Mouse (Mus musculus) forebrain, embryonic 13.5 days (tissue): ENCODE data around the gene Prss57. TPM values are rescaled to one million over a fixed set of nuclear protein-coding genes. Genes with fewer than 3 reads are reported as not detected.

Source experiments
- ATAC-seq: fragments of 200-750 bp; cut with Nextera tagmentation; 2 replicates; pipeline ENCODE4 v1.8.0; 2017
- H3K27ac ChIP-seq: fragments of 300-500 bp; sonication (generic); 2 replicates; pipeline ENCODE4 v1.5.1; 2015; ENCODE audit warnings: inconsistent platforms, mild to moderate bottlenecking, moderate library complexity
- H3K27me3 ChIP-seq: fragments of 300-500 bp; sonication (generic); 2 replicates; pipeline ENCODE4 v1.6.1; 2015; ENCODE audit warnings: mild to moderate bottlenecking, inconsistent platforms
- H3K36me3 ChIP-seq: fragments of 300-500 bp; sonication (generic); 2 replicates; pipeline ENCODE4 v1.6.1; 2015; ENCODE audit warnings: mild to moderate bottlenecking, inconsistent platforms; ENCODE audit not compliant: poor library complexity, severe bottlenecking
- H3K4me1 ChIP-seq: fragments of 300-500 bp; sonication (generic); 2 replicates; pipeline ENCODE4 v1.6.1; 2015; ENCODE audit warnings: inconsistent platforms
- H3K4me2 ChIP-seq: fragments of 300-500 bp; sonication (generic); 2 replicates; pipeline ENCODE4 v1.6.1; 2015; ENCODE audit warnings: inconsistent platforms, mild to moderate bottlenecking, moderate library complexity
- H3K4me3 ChIP-seq: fragments of 300-500 bp; sonication (generic); 2 replicates; pipeline ENCODE4 v1.5.1; 2015; ENCODE audit warnings: mild to moderate bottlenecking, inconsistent platforms
- H3K9ac ChIP-seq: fragments of 300-500 bp; sonication (generic); 2 replicates; pipeline ENCODE4 v1.6.1; 2015; ENCODE audit warnings: mild to moderate bottlenecking, inconsistent platforms
- H3K9me3 ChIP-seq: fragments of 300-500 bp; sonication (generic); replicated peaks from 2 replicates; pipeline ENCODE4 v1.6.1; 2016; ENCODE audit warnings: inconsistent platforms
- WGBS: fragments of 180-500 bp; shearing (Covaris S2); methylation state at CpG from one replicate; pipeline ENCODE4 v1.1.7; 2015; 5-methylcytosine and 5-hydroxymethylcytosine counted together
- polyA plus RNA-seq: library from polyadenylated mRNA; unstranded; fragments of >200 nt; fragmentation: Nextera tagmentation; extraction: Ambion mirVana; gene quantifications from 2 replicates; pipeline ENCODE4 v1.2.1, GENCODE M21; 2015

Prss57 gene
- polyA plus RNA-seq, 1 experiment from 2014 or later, result 0.09 TPM

- Histone ChIP-seq H3K9me3 (peaks cover 4% of the 10 kb centered on the region), H3K27ac (no peak overlapping the region), H3K4me3 (no peak overlapping the region), H3K4me2 (no peak overlapping the region), H3K4me1 (peaks cover 34% of the 10 kb centered on the region), H3K9ac (no peak overlapping the region), H3K36me3 (no peaks in the 10 kb centered on the region), H3K27me3 (peaks cover 67% of the 10 kb centered on the region)
- WGBS, result 14% methylated on average over 2 of the region's 2 CpGs
- no peak for ATAC-seq
Observed at GRCm38 (mm10) chr10:79779193-79779592, 11.6 kb downstream of the Prss57 start.

GRCm38 (mm10) chr10:79778006-79778405 is 12.8 kb downstream of the Prss57 start:
- 7% methylated on average over 15 of the region's 15 CpGs for WGBS
- no peak for ATAC-seq
- Histone ChIP-seq H3K4me3 (no peak overlapping the region), H3K9me3 (peaks cover 4% of the 10 kb centered on the region), H3K4me1 (peaks cover 34% of the 10 kb centered on the region), H3K27ac (no peak overlapping the region), H3K36me3 (no peaks in the 10 kb centered on the region), H3K9ac (no peak overlapping the region), H3K4me2 (peak overlapping the region; percentile 4; the same call in 1 of the 2 replicates), H3K27me3 (peaks cover 62% of the 10 kb centered on the region)

- Histone ChIP-seq H3K4me2 (peak within 1 kb of the TSS; percentile 54), H3K36me3 (no peaks in the 10 kb centered on the region), H3K4me1 (peaks cover 34% of the 10 kb centered on the region), H3K9me3 (peaks cover 4% of the 10 kb centered on the region), H3K4me3 (peak within 1 kb of the TSS; percentile 23; the same call in 1 of the 2 replicates), H3K27ac (no peak within 1 kb of the TSS), H3K27me3 (peaks cover 57% of the 10 kb centered on the region), H3K9ac (peak within 1 kb of the TSS; percentile 22; the same call in 1 of the 2 replicates)
- WGBS, result 2% methylated on average over 38 of the region's 39 CpGs
- no peak for ATAC-seq
Observed at GRCm38 (mm10) chr10:79777103-79777531, 13.6 kb downstream of the Prss57 start, which contains the start of gene Fstl3. TSS of gene Fstl3 (plus strand) at chr10:79777272.

GRCm38 (mm10) chr10:79774486-79775279 is 16.1 kb downstream of the Prss57 start:
- Histone ChIP-seq H3K27me3 (peaks cover 46% of the 10 kb centered on the region), H3K9ac (no peak overlapping the region), H3K4me3 (no peak overlapping the region), H3K9me3 (peaks cover 4% of the 10 kb centered on the region), H3K27ac (no peak overlapping the region), H3K4me2 (no peak overlapping the region), H3K4me1 (peaks cover 19% of the 10 kb centered on the region), H3K36me3 (no peaks in the 10 kb centered on the region)
- ATAC-seq, result no peak
- WGBS, result 66% methylated on average over 5 of the region's 5 CpGs

- Histone ChIP-seq H3K4me2 (no peak overlapping the region), H3K27me3 (peaks cover 31% of the 10 kb centered on the region), H3K36me3 (no peaks in the 10 kb centered on the region), H3K27ac (no peak overlapping the region), H3K9ac (no peak overlapping the region), H3K4me1 (peaks cover 20% of the 10 kb centered on the region), H3K9me3 (peaks cover 4% of the 10 kb centered on the region), H3K4me3 (no peak overlapping the region)
- 92% methylated on average over 2 of the region's 2 CpGs for WGBS
- ATAC-seq, result no peak
Observed at GRCm38 (mm10) chr10:79773208-79773607, 17.6 kb downstream of the Prss57 start.

- H3K9ac ChIP-seq, result no peak overlapping the region
- no peak overlapping the region for H3K4me2 ChIP-seq
- H3K36me3 ChIP-seq, result no peaks in the 10 kb centered on the region
- H3K9me3 ChIP-seq, result peaks cover 4% of the 10 kb centered on the region
- ATAC-seq, result no peak
- H3K27ac ChIP-seq, result no peak overlapping the region
- peaks cover 18% of the 10 kb centered on the region for H3K4me1 ChIP-seq
- peaks cover 22% of the 10 kb centered on the region for H3K27me3 ChIP-seq
- WGBS, result 95% methylated on average over 3 of the region's 3 CpGs
- H3K4me3 ChIP-seq, result no peak overlapping the region
Observed at GRCm38 (mm10) chr10:79772320-79772719, 18.4 kb downstream of the Prss57 start.

GRCm38 (mm10) chr10:79769329-79769728 is 21.4 kb downstream of the Prss57 start:
- no peak for ATAC-seq
- H3K4me3 ChIP-seq, result no peak overlapping the region
- H3K9me3 ChIP-seq, result no peaks in the 10 kb centered on the region
- H3K27ac ChIP-seq, result no peak overlapping the region
- WGBS, result 75% methylated on average over 4 of the region's 4 CpGs
- H3K4me2 ChIP-seq, result no peak overlapping the region
- H3K27me3 ChIP-seq, result peaks cover 6% of the 10 kb centered on the region; the same call in 1 of the 2 replicates
- no peak overlapping the region for H3K9ac ChIP-seq
- peaks cover 31% of the 10 kb centered on the region for H3K4me1 ChIP-seq
- no peaks in the 10 kb centered on the region for H3K36me3 ChIP-seq

GRCm38 (mm10) chr10:79768400-79768799 is 22.4 kb downstream of the Prss57 start:
- H3K4me2 ChIP-seq, result no peak overlapping the region
- no peak for ATAC-seq
- H3K27ac ChIP-seq, result no peak overlapping the region
- H3K4me1 ChIP-seq, result peaks cover 40% of the 10 kb centered on the region
- H3K4me3 ChIP-seq, result no peak overlapping the region
- H3K27me3 ChIP-seq, result peaks cover 6% of the 10 kb centered on the region; the same call in 1 of the 2 replicates
- 0% methylated on average over 5 of the region's 5 CpGs for WGBS
- H3K36me3 ChIP-seq, result no peaks in the 10 kb centered on the region
- no peak overlapping the region for H3K9ac ChIP-seq
- H3K9me3 ChIP-seq, result no peaks in the 10 kb centered on the region

GRCm38 (mm10) chr10:79767372-79768244 is 23.2 kb downstream of the Prss57 start:
- peak overlapping the region; percentile 76 for H3K4me3 ChIP-seq
- peaks cover 6% of the 10 kb centered on the region; the same call in 1 of the 2 replicates for H3K27me3 ChIP-seq
- peaks cover 2% of the 10 kb centered on the region; the same call in 1 of the 2 replicates for H3K36me3 ChIP-seq
- H3K9me3 ChIP-seq, result no peaks in the 10 kb centered on the region
- H3K27ac ChIP-seq, result peak overlapping the region; percentile 86
- 12% methylated on average over 40 of the region's 40 CpGs for WGBS
- ATAC-seq, result peak; percentile 83
- H3K9ac ChIP-seq, result peak overlapping the region; percentile 94
- H3K4me1 ChIP-seq, result peaks cover 40% of the 10 kb centered on the region
- peak overlapping the region; percentile 94 for H3K4me2 ChIP-seq

- Histone ChIP-seq H3K4me3 (peak within 1 kb of the TSS; percentile 76), H3K4me1 (peaks cover 40% of the 10 kb centered on the region), H3K9me3 (no peaks in the 10 kb centered on the region), H3K27ac (peak within 1 kb of the TSS; percentile 86), H3K27me3 (peaks cover 4% of the 10 kb centered on the region; the same call in 1 of the 2 replicates), H3K36me3 (peaks cover 11% of the 10 kb centered on the region), H3K9ac (peak within 1 kb of the TSS; percentile 94), H3K4me2 (peak within 1 kb of the TSS; percentile 94)
- WGBS, result under 1% methylated on average over 94 of the region's 101 CpGs
- peak; percentile 89 for ATAC-seq
Observed at GRCm38 (mm10) chr10:79766508-79767325, 24.0 kb downstream of the Prss57 start, which contains the start of gene Rnf126. TSS of gene Rnf126 (minus strand) at chr10:79766952.

GRCm38 (mm10) chr10:79766001-79766507 is 24.7 kb downstream of the Prss57 start:
- Histone ChIP-seq H3K9me3 (no peaks in the 10 kb centered on the region), H3K9ac (peak overlapping the region; percentile 94), H3K36me3 (peaks cover 18% of the 10 kb centered on the region), H3K27me3 (peaks cover 3% of the 10 kb centered on the region; the same call in 1 of the 2 replicates), H3K4me3 (peak overlapping the region; percentile 76), H3K4me2 (peak overlapping the region; percentile 94), H3K27ac (peak overlapping the region; percentile 86), H3K4me1 (peaks cover 40% of the 10 kb centered on the region)
- 7% methylated on average over 16 of the region's 16 CpGs for WGBS
- no peak for ATAC-seq
